Mouse (Mus musculus) lung, postnatal 0 days (tissue): ENCODE results near the gene Zfp518b.

ENCODE experiments used
- CTCF ChIP-seq: IDR thresholded peaks from 2 replicates; pipeline ENCODE4 v1.5.1; 2016; ENCODE audit warnings: antibody characterized with exemption, mild to moderate bottlenecking
- EP300 ChIP-seq: IDR thresholded peaks from 2 replicates; pipeline ENCODE4 v1.6.1; 2016; ENCODE audit warnings: antibody characterized with exemption, mild to moderate bottlenecking, control low read depth

GRCm38 (mm10) chr5:38618908-38619307, 65.7 kb downstream of the Zfp518b start:
- TF ChIP-seq CTCF (no peak), EP300 (no peak)
